Mouse (Mus musculus) midbrain, embryonic 13.5 days (tissue): ENCODE measurements around the gene Bloc1s5. TPM values are rescaled to one million over a fixed set of nuclear protein-coding genes. Genes with fewer than 3 reads are reported as not detected.
"Not testable (repeated sequence)": the region's sequence is repeated elsewhere in the genome, so short reads cannot be mapped to it uniquely, and the experiment has no call there.

Experiments used
- ATAC-seq: fragments of 200-750 bp; cut with Nextera tagmentation; 2 replicates; pipeline ENCODE4 v1.8.0; 2017; ENCODE audit warnings: mild to moderate bottlenecking, moderate TSS enrichment, moderate library complexity
- H3K27ac ChIP-seq: fragments of 300-500 bp; sonication (generic); 2 replicates; pipeline ENCODE4 v1.5.1; 2015; ENCODE audit warnings: inconsistent platforms, mild to moderate bottlenecking, moderate library complexity
- H3K27me3 ChIP-seq: fragments of 300-500 bp; sonication (generic); 2 replicates; pipeline ENCODE4 v1.6.1; 2015; ENCODE audit warnings: mild to moderate bottlenecking, inconsistent platforms
- H3K36me3 ChIP-seq: fragments of 300-500 bp; sonication (generic); 2 replicates; pipeline ENCODE4 v1.6.1; 2015; ENCODE audit warnings: mild to moderate bottlenecking, inconsistent platforms
- H3K4me1 ChIP-seq: fragments of 300-500 bp; sonication (generic); replicated peaks from 2 replicates; pipeline ENCODE4 v1.6.1; 2015; ENCODE audit warnings: inconsistent platforms
- H3K4me2 ChIP-seq: fragments of 300-500 bp; sonication (generic); replicated peaks from 2 replicates; pipeline ENCODE4 v1.6.1; 2015; ENCODE audit warnings: moderate library complexity, mild to moderate bottlenecking, inconsistent platforms
- H3K4me3 ChIP-seq: fragments of 300-500 bp; sonication (generic); replicated peaks from 2 replicates; pipeline ENCODE4 v1.5.1; 2015; ENCODE audit warnings: mild to moderate bottlenecking, inconsistent platforms
- H3K9ac ChIP-seq: fragments of 300-500 bp; sonication (generic); replicated peaks from 2 replicates; pipeline ENCODE4 v1.6.1; 2015; ENCODE audit warnings: mild to moderate bottlenecking, inconsistent platforms
- H3K9me3 ChIP-seq: fragments of 300-500 bp; sonication (generic); 2 replicates; pipeline ENCODE4 v1.6.1; 2016; ENCODE audit warnings: mild to moderate bottlenecking, inconsistent platforms
- WGBS: fragments of 180-500 bp; shearing (Covaris S2); methylation state at CpG from one replicate; pipeline ENCODE4 v1.1.7; 2015; 5-methylcytosine and 5-hydroxymethylcytosine counted together
- polyA plus RNA-seq: library from polyadenylated mRNA; unstranded; fragments of >200 nt; fragmentation: Nextera tagmentation; extraction: Ambion mirVana; gene quantifications from 2 replicates; pipeline ENCODE4 v1.2.1, GENCODE M21; 2015

The Bloc1s5 gene
- polyA plus RNA-seq, 1 experiment from 2014 or later = 30.2 TPM

- no peak for ATAC-seq
- Histone ChIP-seq H3K4me1 (no peaks in the 10 kb centered on the region), H3K36me3 (peaks cover 34% of the 10 kb centered on the region), H3K4me3 (no peak overlapping the region), H3K9ac (no peak overlapping the region), H3K27ac (no peak overlapping the region), H3K27me3 (no peaks in the 10 kb centered on the region), H3K9me3 (no peaks in the 10 kb centered on the region), H3K4me2 (no peak overlapping the region)
- WGBS = 90% methylated on average over 5 of the region's 5 CpGs
Measured at GRCm38 (mm10) chr13:38640961-38641360, 6.1 kb upstream of the Bloc1s5 start.

GRCm38 (mm10) chr13:38638694-38639093, 3.8 kb upstream of the Bloc1s5 start:
- H3K9ac ChIP-seq = no peak overlapping the region
- no peak overlapping the region for H3K27ac ChIP-seq
- no peaks in the 10 kb centered on the region for H3K27me3 ChIP-seq
- 80% methylated on average over 11 of the region's 11 CpGs for WGBS
- H3K4me2 ChIP-seq = no peak overlapping the region
- no peak for ATAC-seq
- H3K9me3 ChIP-seq = no peaks in the 10 kb centered on the region
- peaks cover 11% of the 10 kb centered on the region for H3K4me1 ChIP-seq
- no peak overlapping the region for H3K4me3 ChIP-seq
- H3K36me3 ChIP-seq = peaks cover 14% of the 10 kb centered on the region

- H3K27ac ChIP-seq = peak overlapping the region; percentile 74
- peak; percentile 87 for ATAC-seq
- peaks cover 12% of the 10 kb centered on the region for H3K4me1 ChIP-seq
- 2% methylated on average over 19 of the region's 19 CpGs for WGBS
- H3K9ac ChIP-seq = peak overlapping the region; percentile 84
- H3K4me3 ChIP-seq = peak overlapping the region; percentile 81
- H3K27me3 ChIP-seq = no peaks in the 10 kb centered on the region
- H3K36me3 ChIP-seq = peaks cover 8% of the 10 kb centered on the region; the same call in 1 of the 2 replicates
- peak overlapping the region; percentile 73 for H3K4me2 ChIP-seq
- H3K9me3 ChIP-seq = no peaks in the 10 kb centered on the region
Measured at GRCm38 (mm10) chr13:38634256-38634799, 581 bp downstream of the Bloc1s5 start.

DNA sequence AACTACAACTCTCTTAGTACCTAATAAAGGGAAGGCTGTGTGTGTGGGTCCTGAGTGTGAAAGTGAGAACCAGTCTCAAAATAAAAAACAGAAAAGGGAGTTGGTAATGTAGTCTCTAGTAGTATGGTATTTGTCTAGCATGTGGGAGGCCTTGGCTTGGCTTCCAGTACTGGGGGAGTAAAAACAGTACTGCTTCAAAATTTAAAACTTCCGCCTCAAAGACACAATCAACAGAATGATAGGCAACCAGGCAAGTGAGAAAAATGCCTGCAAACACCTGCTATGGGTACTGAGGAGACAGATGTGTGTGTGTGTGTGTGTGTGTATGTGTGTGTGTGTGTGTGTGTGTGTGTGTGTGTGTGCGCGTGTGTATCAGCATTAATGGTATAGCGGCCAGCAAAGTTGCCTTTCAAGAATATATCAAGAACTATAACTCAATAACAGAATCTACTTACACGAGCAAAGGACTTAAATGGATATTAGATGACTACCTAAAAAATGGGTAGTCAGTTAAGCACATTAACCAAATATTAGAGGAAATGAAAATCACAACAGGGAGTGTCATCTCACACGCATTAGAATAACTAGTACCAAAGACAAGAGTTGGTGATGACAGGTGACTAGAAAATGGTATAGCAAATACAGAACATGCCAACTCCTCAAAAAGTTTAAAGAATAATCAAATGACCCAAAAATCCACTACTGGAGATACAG, 1.5 kb downstream of the Bloc1s5 start:
- Histone ChIP-seq H3K36me3 (peaks cover 8% of the 10 kb centered on the region; the same call in 1 of the 2 replicates), H3K9ac (no peak overlapping the region), H3K27ac (no peak overlapping the region), H3K4me1 (peaks cover 12% of the 10 kb centered on the region), H3K4me2 (peak overlapping the region; percentile 73), H3K27me3 (no peaks in the 10 kb centered on the region), H3K4me3 (no peak overlapping the region; the same call in 1 of the 2 replicates), H3K9me3 (no peaks in the 10 kb centered on the region)
- no peak for ATAC-seq
- 95% methylated on average over 6 of the region's 6 CpGs for WGBS

DNA sequence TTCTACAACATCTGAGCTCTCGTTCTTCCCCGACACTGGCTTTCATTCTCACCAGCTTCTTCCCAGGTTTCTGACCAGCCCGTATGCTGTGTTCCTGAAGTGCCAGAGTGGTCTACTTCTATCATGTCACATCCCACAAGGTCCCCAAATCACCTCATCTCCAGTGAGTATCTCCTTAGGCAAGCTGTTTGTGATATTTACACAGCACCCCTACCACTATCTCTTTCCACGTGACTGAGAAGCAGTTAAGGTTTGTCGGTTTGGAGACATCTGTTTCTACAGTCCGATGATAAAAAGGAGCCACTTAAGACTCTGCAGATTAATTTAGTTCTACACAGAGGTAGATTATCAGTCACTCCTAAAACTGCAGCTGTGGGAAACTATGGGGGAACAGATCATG, 2.4 kb downstream of the Bloc1s5 start:
- 89% methylated on average over 6 of the region's 6 CpGs for WGBS
- H3K4me3 ChIP-seq = no peak overlapping the region
- no peaks in the 10 kb centered on the region for H3K9me3 ChIP-seq
- ATAC-seq = no peak
- H3K27ac ChIP-seq = no peak overlapping the region
- no peaks in the 10 kb centered on the region for H3K27me3 ChIP-seq
- H3K9ac ChIP-seq = no peak overlapping the region
- no peak overlapping the region for H3K4me2 ChIP-seq
- peaks cover 12% of the 10 kb centered on the region for H3K4me1 ChIP-seq
- peaks cover 8% of the 10 kb centered on the region; the same call in 1 of the 2 replicates for H3K36me3 ChIP-seq

- Histone ChIP-seq H3K9me3 (no peaks in the 10 kb centered on the region; the same call in 1 of the 2 replicates), H3K27ac (no peak overlapping the region), H3K4me3 (no peak overlapping the region), H3K27me3 (no peaks in the 10 kb centered on the region), H3K9ac (no peak overlapping the region), H3K4me2 (no peak overlapping the region), H3K36me3 (peaks cover 19% of the 10 kb centered on the region), H3K4me1 (no peaks in the 10 kb centered on the region)
- WGBS = 24% methylated on average over 6 of the region's 6 CpGs
- ATAC-seq = no peak
Measured at GRCm38 (mm10) chr13:38626229-38626525, 8.7 kb downstream of the Bloc1s5 start.

DNA sequence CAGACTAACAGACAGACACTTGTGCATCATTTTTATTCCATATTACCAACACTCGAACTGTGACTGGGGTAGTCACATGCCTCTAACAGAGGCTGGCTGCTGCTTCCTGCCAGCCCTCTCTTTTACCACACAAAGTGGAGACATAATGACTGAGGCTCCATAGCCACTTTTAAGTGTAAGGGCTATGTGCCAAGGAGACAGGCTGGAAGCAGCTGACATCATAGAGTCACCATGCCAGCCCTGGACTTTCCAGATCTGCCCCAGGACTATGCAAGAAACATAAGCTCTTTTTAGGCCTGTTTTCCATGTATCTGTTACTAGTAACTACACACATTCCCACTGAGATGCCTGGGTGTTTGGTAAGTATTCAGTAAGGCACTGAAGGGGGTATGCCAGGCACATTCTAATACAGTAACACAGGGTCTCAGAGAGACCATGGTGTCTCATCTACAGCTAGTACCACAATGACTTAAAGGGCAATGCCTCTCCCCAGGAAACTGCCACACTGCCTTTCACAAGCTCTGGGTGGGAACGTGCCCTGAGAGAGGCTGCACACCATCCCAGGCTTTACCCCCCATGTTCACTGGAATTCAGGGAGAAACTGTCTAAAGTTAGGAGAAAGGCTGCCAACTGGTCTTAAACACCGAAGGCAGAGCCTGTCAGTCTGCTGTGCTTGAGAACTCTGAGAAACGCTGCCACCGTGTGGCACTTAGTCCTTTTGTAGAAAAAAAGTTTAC, 9.2 kb downstream of the Bloc1s5 start:
- Histone ChIP-seq H3K27me3 (no peaks in the 10 kb centered on the region), H3K36me3 (peaks cover 19% of the 10 kb centered on the region), H3K9ac (no peak overlapping the region), H3K4me1 (no peaks in the 10 kb centered on the region), H3K4me2 (no peak overlapping the region), H3K9me3 (no peaks in the 10 kb centered on the region; the same call in 1 of the 2 replicates), H3K4me3 (no peak overlapping the region), H3K27ac (no peak overlapping the region)
- no peak for ATAC-seq
- 22% methylated on average over 5 of the region's 5 CpGs for WGBS

- H3K27me3 ChIP-seq = no peaks in the 10 kb centered on the region
- H3K4me1 ChIP-seq = no peaks in the 10 kb centered on the region
- H3K27ac ChIP-seq = no peak overlapping the region
- no peak overlapping the region for H3K4me3 ChIP-seq
- 94% methylated on average over 8 of the region's 8 CpGs for WGBS
- H3K36me3 ChIP-seq = peaks cover 11% of the 10 kb centered on the region
- H3K9me3 ChIP-seq = no peaks in the 10 kb centered on the region; the same call in 1 of the 2 replicates
- H3K4me2 ChIP-seq = no peak overlapping the region
- no peak overlapping the region for H3K9ac ChIP-seq
- no peak for ATAC-seq
Measured at GRCm38 (mm10) chr13:38624292-38624902, 10.5 kb downstream of the Bloc1s5 start.

DNA sequence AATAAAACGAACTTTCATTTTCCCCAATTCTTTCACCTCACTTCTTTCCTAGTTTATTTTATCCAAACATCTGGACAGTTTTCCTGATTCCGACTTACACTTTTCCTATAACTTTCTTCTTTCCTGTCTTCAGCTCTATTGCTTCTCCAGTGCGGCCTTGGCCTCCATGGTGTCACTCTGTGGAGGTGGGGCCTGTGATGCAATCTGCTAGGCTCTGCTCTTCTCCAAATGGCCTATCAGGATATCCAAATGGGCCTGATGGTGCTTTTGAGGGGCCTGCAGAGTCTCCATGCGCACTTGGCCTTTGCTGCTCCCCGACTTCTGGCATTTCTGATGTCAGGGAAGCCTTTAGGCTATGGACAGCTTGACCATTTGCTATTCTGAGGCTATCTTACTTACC, 11.6 kb downstream of the Bloc1s5 start:
- no peak overlapping the region for H3K9ac ChIP-seq
- no peaks in the 10 kb centered on the region for H3K4me1 ChIP-seq
- 94% methylated on average over 5 of the region's 5 CpGs for WGBS
- peaks cover 15% of the 10 kb centered on the region for H3K36me3 ChIP-seq
- H3K27me3 ChIP-seq = no peaks in the 10 kb centered on the region
- no peak for ATAC-seq
- no peak overlapping the region for H3K27ac ChIP-seq
- H3K4me3 ChIP-seq = no peak overlapping the region
- no peaks in the 10 kb centered on the region; the same call in 1 of the 2 replicates for H3K9me3 ChIP-seq
- no peak overlapping the region for H3K4me2 ChIP-seq

DNA sequence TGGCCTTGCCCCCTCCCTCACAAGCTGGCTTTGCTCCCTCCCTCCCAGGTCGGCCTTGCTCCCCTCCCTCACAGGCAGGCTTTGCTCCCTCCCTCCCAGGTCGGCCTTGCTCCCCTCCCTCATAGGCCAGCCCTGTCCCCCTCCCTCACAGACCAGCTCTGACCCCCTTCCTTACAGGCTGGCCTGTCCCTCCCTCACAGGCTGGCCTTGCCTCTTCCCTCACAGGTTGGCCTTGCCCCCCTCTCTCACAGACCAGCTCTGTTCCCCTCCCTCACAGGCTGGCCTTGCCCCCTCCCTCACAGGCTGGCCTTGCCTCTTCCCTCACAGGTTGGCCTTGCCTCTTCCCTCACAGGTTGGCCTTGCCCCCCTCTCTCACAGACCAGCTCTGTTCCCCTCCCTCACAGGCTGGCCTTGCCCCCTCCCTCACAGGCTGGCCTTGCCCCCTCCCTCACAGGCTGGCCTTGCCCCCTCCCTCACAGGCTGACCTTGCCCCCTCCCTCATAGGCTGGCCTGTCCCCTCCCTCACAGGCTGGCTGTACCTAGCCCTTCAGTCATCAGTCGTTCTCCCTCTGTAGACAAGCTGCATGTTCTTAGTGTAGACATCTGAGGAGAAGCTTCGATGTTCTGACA, 16.8 kb downstream of the Bloc1s5 start:
- H3K4me3 ChIP-seq, H3K4me2 ChIP-seq, H3K9ac ChIP-seq, H3K27me3 ChIP-seq, ATAC-seq, H3K9me3 ChIP-seq, H3K27ac ChIP-seq, H3K4me1 ChIP-seq: not testable (repeated sequence)
- WGBS = 91% methylated on average over 4 of the region's 4 CpGs
- peaks cover 33% of the 10 kb centered on the region for H3K36me3 ChIP-seq

DNA sequence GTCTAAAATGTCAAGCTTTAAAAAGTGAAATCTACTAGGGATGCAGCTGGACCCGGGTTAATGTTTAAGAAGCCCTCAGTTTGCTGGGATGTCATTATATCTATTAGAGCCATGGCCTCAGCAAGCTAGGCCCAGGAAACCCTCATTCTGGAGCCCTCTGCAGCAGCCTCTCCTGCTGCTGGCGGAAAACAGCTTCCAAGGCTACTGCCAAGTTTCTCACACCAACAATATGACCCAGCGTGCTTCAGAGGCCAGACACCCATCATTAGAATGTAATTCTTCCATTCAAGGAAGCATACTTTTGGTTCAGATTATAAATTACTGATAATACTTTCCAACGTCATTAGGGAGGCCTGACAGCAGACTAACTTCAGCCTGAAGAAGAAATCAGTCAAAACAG, 18.0 kb downstream of the Bloc1s5 start:
- Histone ChIP-seq H3K4me2 (no peak overlapping the region), H3K4me3 (no peak overlapping the region), H3K9ac (no peak overlapping the region), H3K27ac (no peak overlapping the region), H3K36me3 (peaks cover 44% of the 10 kb centered on the region), H3K4me1 (no peaks in the 10 kb centered on the region), H3K27me3 (no peaks in the 10 kb centered on the region), H3K9me3 (no peaks in the 10 kb centered on the region; the same call in 1 of the 2 replicates)
- no peak for ATAC-seq
- 89% methylated on average over 4 of the region's 4 CpGs for WGBS
